Mouse (Mus musculus) heart, adult 9 months (tissue): ENCODE measurements around the gene Acot2.
"Not testable (repeated sequence)": the region's sequence is repeated elsewhere in the genome, so short reads cannot be mapped to it uniquely, and the experiment has no call there.

ENCODE experiments used
- DNase-seq, 2 experiments: peaks; one replicate each; pipeline ENCODE4 v3.0.0; 2022; ENCODE audit warnings: low spot score in 2 of 2

The Acot2 gene

DNA sequence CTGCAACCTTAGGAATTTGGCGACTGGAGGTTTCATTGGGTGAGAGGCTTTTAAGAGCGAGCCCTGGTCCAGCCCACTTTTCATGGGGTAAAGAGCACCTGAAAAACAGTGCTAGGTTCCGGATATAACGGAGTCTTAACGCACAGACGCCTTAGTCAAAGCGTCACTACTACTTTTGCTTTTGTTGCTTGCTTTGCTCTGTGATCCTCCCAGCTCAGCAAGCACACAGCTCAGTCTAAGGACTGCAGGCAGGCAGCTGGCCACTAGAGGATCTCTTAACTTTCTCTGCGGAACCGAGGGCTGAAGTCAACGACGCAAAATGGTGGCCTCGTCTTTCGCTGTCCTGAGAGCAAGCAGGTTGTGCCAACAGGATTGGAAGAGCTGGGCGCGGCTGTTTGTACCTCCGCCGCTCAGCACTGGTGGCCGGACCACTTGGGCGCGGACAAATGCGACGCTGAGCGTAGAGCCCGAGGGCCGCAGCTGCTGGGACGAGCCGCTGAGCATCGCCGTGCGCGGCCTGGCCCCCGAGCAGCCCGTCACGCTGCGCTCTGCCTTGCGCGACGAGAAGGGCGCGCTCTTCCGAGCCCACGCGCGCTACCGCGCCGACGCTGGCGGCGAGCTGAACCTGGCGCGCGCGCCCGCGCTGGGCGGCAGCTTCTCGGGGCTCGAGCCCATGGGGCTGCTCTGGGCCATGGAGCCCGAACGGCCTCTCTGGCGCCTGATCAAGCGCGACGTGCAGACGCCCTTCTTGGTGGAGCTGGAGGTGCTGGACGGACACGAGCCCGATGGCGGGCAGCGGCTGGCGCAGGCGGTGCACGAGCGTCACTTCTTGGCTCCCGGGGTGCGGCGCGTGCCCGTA is at the start of gene Acot2:
Gene Acot2, plus strand, starts transcription at position 279 of the 859 bp plus-strand sequence.
- DNase-seq: peak; percentile 78 to 82

DNA sequence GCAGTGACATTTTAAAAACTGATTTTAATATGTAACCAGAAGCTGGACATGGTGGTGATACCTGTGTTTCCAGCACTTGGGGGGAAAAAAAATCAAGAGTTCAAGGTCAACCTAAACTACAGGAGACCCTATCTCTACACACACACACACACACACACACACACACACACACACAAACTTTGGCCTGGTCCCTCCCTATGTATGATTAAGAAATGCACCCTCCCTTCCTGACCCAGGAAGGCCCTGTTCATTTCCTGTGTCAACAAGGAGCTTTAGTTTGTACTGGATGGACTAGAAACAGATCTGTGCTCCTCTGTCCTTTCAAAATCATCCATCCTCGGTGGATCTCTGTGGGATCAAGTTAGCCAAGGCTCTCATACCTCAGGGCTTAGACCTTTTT is 49.1 kb upstream of the Acot2 start:
- DNase-seq: not testable (repeated sequence)

DNA sequence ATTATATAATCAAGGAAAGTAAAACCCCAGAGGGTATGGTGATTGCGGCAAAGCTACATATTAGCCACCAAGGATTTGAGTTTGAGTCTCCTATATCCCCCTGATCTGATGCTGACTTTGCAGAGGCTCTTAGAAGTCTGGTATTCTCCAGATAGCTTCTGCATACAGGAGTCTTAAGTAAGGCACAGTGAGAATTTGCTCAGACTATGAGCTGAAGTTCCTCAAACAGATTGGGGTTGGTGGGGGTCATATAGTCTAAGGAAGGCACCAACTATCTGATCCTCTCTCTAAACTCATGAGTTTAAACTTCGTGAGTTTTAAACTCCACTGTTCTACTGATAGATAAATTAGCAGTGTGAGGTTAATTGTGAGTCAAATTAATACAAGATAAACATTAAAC is 48.3 kb upstream of the Acot2 start:
- DNase-seq: no peak

DNA sequence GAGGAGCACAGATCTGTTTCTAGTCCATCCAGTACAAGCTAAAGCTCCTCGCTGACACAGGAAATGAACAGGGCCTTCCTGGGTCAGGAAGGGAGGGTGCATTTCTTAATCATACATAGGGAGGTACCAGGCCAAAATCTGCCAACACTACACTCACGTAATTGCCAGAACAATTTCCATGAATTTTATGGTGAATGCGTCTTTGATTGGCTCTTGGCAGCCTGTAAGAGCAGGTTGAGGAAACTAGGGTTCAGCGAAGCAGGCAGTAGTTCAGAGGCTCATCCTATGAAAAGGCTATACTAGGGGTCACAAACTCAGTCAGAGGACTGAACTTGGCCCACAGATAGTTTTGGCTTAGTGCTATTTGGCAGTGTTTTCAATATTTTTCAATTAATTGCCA is 47.6 kb upstream of the Acot2 start:
- DNase-seq: peak in 1 of 2 experiments; percentile 45

DNA sequence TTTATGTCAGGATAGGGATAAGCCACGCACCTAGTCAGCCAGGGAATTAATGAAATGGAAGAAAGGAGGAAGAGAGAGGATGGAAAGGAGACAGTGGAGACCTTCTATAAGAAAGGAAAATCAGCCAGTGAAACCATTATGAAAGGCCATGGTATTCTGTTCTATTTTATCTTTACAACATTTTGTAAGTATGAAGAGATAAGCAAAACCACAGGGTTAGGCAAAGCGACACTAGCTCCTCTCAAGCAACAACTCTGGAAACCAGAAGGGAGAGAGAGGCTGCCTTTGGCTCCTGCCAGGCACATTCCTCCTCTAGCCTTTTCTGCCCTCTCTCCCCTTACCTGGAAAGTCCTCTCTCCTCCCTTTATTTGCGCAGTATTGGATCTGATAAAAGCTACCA is 45.7 kb upstream of the Acot2 start:
- no peak for DNase-seq

DNA sequence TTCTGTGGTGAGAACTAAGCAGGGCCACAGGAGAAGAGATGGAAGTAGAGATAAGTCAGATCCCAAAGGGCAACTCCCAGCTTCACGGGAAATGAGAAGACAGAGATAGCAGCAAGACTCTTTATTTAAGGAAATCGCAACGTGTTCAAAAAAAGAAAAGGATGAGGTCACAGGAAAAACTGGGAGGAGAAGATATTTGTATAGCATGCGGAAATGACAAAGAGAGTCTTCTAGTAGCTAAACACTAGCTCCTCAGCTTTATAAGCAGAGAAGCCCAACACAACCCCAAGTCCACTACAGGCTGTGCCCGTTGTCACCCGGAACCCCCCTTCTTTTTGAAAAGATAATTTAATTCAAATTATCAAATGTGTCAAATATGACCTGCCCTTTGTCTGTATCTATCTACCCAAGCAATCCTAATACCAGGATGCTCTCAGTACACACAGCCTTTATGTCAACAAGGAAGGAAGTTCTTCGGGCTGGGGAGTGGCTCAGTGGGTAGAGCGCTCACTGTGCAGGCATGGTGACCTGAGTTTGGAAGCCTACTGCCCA is 40.3 kb upstream of the Acot2 start:
- peak; percentile 44 to 70 for DNase-seq

DNA sequence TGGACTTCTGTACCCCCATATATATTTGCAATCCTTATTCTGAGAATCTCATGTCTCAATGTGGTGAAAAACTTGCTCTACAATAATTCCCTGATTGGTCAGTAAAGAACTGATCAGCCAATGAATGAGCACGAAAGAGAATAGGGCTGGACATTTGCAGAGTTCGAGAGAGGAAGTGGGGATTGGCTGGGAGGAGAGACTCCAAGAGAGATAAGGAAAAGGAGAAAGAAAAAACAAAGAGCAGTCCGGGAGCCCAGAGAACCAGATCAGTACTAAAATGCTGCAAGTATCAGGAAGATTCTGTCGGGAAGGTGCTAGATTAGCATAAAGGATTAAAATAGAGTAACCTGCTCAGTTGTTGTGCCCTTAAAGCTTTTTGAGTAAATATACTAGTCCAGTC is 38.6 kb upstream of the Acot2 start:
- no peak for DNase-seq

DNA sequence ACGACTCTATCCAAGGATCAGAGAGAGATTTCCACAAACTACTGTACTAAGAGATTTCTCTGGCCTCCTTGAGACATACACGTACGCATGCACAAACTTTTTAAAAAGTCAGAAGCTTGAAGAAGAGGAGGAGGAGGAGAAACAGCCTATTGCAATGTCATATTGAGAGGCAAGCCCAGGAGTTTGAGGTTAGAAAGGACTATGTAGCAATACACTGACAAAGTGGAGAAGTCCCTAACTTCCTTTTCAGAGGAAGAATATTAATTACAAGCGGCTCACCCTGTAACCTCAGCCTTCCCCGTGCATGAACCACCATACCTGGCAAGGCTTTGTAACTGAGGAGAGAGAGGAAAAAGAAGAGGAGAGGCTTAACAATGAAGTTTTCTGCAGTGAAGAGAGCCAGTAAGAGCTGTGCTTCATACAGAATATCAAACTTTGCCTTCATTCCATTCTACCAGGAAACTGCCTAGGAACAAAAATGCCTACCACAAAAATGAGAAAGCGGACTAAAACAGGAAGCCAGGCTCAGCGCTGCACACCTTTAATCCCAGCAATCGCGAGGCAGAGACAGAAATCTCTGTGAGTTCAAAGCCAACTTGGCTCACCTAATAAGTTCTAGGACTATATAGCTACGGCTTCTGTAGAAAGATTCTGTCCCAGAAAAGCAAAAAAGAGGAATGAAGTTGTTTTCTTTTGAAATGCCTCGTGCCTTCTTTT is 37.7 kb upstream of the Acot2 start:
- DNase-seq: no peak

DNA sequence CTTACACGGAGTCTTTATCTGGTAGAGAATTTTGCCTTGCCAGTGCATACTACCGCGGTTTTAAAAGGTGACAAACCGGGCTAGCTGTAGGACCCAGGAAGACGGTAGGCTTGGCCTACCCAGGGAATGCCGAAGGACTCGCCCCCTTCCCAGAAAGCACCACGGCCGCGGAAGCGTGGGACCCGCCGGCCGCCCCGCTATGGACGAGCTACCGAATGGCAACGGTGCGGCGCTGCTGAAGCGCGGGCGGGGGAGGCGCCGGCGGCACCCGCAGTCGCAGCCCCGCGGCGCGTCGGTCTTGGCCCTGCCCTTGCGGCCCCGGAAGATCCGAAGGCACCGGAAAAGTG is 37.2 kb upstream of the Acot2 start, which contains the start of gene Riox1:
Gene Riox1, plus strand, starts transcription at position 116 of the 347 bp plus-strand sequence.
- peak; percentile 85 for DNase-seq

DNA sequence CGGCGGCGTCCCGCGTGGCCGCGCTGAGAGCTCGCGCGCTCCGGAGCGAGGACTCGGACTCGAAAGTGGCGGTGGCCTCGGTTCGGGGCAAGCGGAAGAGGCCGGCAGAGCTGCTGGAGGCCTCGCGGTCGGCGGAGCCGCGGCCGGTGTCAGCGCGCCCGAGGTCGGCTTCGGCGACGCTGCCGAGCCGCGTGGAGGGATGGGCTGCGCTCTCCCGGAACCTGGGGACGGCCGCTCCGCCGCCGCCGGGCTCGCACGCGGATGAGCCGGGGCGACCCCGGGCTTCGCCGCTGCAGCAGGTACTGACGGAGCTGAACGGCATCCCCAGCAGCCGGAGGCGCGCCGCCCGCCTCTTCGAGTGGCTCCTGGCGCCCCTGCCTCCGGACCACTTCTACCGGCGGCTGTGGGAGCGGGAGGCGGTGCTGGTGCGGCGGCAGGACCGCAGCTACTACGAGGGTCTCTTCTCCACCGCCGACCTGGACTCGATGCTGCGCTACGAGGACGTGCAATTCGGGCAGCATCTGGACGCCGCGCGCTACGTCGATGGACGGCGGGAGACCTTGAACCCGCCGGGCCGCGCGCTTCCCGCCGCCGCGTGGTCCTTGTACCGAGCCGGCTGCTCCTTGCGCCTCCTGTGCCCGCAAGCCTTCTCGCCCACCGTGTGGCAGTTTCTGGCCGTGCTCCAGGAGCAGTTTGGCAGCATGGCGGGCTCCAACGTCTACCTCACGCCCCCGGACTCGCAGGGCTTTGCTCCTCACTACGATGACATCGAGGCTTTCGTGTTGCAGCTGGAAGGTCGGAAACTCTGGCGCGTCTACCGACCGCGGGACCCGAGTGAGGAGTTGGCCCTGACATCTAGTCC is 36.6 kb upstream of the Acot2 start:
- peak in 1 of 2 experiments; percentile 21 for DNase-seq

DNA sequence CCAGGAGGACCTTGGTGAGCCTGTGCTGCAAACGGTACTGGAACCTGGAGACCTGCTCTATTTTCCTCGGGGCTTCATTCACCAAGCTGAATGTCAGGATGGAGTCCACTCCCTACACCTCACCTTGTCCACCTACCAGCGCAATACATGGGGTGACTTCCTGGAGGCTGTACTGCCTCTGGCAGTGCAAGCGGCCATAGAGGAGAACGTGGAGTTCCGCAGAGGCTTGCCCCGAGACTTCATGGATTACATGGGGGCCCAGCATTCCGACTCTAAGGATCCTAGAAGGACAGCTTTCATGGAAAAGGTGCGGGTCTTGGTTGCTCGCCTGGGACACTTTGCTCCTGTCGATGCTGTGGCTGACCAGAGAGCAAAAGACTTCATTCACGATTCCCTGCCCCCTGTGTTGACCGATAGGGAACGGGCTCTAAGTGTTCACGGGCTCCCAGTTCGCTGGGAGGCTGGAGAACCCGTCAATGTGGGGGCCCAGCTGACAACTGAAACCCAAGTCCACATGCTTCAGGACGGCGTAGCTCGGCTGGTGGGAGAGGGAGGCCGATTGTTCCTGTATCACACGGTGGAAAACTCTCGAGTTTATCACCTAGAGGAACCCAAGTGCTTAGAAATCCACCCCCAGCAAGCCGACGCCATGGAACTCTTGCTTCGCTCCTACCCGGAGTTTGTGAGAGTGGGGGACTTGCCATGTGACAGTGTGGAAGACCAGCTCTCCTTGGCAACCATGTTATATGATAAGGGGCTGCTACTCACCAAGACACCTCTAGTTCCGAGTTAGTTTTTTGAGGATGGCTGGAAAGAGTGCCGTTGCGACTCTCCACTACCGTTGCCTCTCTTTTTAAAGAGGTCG is 35.7 kb upstream of the Acot2 start:
- DNase-seq: no peak

DNA sequence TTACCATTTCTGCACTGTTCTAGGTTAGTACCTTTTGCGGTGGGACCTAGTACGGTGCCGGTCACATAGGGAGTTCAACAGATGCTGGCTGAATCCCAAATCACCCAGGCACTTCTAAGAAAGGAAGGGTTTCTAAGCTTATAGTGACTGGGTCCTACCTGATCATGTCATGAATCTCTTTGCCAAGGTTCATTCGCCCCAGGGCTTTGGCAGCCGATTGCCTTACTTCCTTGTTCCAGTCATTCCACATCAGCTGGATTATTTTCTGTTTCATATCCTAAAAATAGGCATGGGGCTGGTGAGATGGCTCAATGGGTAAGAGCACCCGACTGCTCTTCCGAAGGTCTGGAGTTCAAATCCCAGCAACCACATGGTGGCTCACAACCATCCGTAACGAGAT is 29.4 kb upstream of the Acot2 start:
- DNase-seq: no peak

DNA sequence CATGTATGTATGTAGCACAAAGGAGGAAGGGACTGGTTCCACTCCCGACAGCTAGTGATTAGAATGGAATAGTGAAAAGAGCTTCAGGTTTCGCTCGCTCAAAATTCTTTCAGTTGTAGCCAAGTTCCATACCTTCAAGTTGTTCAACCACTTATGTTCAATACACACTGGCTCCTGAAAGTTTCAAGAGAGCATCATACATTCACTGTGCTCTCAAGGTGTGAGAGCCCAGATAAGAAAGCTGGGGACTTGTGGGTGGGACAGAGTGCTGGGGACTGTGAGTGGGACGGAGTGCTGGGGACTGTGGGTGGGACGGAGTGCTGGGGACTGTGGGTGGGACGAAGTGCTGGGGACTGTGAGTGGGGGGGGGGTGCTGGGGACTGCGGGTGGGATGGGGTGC is 22.4 kb upstream of the Acot2 start:
- DNase-seq: no peak

DNA sequence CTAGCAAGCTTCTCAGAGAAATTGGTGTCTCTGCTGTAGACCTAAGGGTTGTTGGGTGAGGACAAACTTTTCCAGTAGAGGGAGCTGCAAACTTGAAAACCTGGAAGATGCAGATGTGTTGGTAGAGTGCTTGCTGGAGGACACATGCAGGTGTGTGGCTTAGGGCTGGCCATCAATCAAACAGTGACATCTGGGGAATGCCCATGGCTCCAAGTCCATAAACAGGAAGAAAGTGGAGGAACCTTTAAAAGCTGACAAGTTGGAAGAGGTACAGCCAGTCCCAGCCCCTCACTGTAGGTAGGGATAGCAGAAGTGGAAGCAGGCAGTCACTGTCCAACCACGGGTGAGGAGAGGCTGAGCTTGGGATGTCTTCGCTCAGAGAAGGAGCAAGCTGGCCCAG is 15.5 kb upstream of the Acot2 start:
- peak in 1 of 2 experiments; percentile 47 for DNase-seq

DNA sequence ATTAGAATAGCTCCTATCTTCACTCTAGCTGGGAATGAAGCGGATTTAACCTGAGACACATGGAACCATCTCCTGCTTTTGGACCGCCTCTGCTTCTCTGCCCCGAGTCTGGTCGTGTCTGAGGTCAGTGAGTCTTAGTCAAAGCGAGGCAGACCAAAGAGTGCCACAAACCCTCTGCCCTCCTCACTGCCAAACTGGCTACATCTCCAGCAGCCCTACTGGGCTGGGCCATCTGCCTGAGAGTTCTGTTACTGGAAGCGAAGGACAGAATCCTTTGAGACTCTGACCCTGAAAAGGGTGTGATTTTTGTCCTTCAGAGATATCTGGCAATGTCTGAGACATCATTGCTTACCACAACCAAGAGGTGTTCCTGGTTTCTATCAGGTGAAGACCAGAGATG is 8.8 kb upstream of the Acot2 start:
- DNase-seq: no peak

DNA sequence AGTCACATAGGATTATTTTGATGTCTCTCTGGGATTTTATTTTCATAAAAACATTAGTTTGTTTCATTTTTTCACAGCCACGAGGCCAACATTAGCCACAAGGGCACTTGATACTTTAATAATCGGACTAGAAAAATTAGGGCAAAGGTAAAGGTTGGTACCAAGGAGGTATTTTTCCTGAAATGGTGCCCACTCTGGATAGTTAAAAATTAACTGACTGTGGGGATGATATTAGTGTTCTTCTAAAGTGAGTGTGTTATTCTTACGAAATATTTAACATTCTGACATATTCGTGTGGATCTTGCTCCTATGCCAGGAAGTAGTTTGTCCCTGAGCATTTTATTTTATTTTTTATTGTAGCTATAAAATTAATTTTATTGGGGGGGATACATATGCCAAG is 6.0 kb upstream of the Acot2 start:
- no peak for DNase-seq

DNA sequence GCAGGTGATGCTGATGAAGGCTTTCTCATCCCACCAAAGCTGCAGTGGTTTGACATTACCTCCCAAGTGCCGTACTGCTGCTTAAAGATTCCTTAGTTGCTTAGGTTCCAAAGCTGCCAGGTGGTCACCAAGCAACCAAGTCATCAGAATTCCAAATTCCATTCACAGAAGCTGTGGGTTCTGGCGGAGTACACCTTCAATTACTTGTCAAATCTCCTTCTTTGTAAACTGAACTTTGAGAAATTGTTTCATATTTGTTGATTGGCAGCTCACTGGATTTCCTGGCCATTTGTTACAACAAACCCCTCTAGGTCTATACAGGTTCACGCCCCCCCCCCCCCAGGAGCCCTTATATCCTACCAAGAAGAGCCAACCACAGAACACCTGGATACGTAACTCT is 2.9 kb upstream of the Acot2 start, which contains the start of gene Heatr4:
Gene Heatr4, minus strand, starts transcription at position 101 of the 400 bp plus-strand sequence.
- no peak for DNase-seq

DNA sequence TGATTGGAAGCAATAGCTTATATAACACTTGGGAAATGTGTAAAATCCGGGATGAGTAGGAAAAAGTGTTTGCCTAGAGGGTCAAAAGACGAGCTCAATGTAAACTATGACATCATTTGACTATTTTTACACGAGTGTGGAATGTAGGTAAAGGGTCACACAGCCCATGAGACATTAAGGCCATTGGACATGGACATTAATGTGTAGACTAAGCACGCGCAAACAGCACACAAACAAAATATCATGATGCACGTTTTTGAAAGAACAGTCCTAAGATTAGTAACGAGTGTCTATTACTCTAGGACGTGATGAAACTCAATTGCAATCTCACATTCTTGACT is 449 bp upstream of the Acot2 start:
- DNase-seq: peak in 1 of 2 experiments; percentile 51

DNA sequence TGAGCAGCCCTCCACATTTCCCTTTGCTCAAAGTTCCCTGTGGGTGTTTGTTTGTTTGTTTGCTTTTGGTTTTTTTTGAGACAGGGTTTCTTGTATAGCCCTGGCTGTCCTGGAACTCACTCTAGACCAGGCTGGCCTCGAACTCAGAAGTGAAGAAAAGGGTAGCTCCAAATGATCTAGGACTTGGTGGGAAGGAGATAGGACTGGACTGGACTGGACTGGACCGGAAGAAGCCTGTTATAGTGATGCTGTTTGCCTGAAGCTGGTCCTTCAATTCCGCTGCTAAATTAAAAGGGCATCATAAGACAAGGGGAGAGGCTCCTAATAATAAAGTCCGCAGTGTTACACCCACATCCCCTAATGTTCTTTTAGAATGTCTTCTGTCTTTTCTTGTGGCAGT is 822 bp downstream of the Acot2 start:
- DNase-seq: no peak

DNA sequence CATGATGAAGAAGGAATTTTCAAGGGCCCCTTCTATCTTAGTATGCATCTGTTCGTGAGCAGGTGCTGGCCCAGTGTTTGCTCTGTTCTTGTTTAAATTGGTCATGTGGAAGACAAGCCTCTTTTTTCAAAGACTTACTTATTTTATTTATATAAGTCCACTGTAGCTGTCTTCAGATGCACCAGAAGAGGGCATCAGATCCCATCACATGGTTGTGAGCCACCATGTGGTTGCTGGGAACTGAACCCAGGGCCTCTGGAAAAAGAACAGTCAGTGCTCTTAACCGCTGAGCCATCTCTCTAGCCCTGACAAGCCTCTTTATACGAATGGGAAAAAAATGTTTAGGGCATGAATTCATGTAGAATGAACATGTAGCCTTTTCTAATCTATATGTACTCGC is 1.7 kb downstream of the Acot2 start:
- no peak for DNase-seq

DNA sequence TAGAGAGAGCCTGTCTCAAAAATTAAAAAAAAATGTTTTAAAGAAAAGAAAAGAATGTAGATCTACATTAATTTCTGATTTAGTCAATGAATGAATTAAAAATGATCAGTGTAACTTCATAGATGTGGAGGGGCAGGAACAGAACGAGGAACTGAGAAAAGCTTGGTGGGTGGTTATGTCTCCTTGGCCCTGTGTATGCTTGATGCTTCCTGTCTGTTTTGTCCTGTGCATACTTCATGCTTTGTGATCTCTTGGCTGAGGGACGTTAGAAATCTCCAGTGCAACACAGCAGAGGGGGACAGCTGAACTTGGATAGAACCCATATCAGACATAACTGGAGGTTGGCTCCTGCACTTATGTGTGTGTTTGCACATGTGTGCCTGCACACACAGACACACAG is 9.6 kb downstream of the Acot2 start:
- DNase-seq: no peak
